Mouse (Mus musculus): ENCODE measurements around the gene Gm12666.
"Not testable (repeated sequence)": the region's sequence is repeated elsewhere in the genome, so short reads cannot be mapped to it uniquely, and the experiment has no call there.

The Gm12666 gene

GRCm38 (mm10) chr4:92191649-92192048 lies at the start of gene Gm12666:
Gene Gm12666, minus strand, starts transcription at chr4:92191749.
- not testable (repeated sequence) for DNase-seq

- no peak for DNase-seq
These were observed 34.8 kb upstream of the Gm12666 start for GRCm38 (mm10) chr4:92226326-92226725.

- DNase-seq: no peak
These were observed 24.7 kb upstream of the Gm12666 start for GRCm38 (mm10) chr4:92216286-92216685.

- no peak for DNase-seq
These were observed 38.9 kb downstream of the Gm12666 start for GRCm38 (mm10) chr4:92152646-92153045.

- DNase-seq: no peak
These were observed 44.4 kb downstream of the Gm12666 start, which contains the start of gene Izumo3 for GRCm38 (mm10) chr4:92147134-92147533. Gene Izumo3, minus strand, starts transcription at chr4:92147234.

Measured in kidney, adult 9 months (tissue).